Mouse (Mus musculus): ENCODE data around the gene Tro.

Tro gene

DNA sequence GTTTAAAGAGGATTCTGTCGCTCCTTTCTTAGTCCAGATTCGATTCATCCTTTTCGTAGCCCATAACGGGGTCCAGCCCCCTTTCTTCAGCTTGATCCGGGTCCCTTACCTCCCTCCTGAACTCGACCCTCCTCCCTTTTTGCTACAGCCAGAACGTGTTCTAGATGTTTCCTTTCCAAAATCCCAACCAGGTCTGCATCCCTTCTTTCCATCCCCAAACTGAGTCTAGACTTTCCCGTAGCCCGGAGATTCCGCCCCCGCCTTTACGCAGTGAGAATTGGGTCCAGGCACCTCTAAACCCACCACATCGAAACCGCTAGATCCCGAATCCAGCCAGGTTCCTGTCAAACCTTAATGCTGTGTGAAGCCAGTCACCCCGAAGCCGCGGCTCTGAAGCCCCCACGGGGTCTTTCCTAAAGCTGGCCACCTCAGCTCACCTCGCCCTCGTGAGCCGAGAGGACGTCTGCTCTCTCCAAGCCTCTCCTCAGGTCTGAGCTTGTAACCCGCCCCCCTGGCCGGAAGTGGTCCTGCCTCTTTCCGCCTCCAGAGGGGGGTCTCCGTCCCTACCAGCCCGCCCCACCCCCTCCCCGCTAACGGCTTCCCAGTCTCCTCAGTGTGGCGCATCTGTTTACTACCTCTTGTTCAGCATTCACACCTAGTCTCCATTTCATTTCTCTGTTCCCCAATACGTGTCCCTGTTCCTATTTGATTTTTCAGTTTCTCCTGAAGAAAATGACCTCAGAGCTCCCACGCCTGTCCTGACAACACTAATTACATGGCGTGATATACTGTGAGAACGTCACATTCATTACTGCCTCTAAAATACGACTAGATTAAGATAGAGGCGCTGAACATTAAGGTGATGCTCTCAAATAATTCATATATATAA is at the start of gene Tro:
TSS of gene Tro (minus strand) at position 676 of the 889 bp plus-strand sequence.
- DNase-seq (ENCODE audit: low read depth, low spot score) = peak; percentile 69

GRCm38 (mm10) chrX:150677505-150677904 is 20.1 kb upstream of the Tro start:
- DNase-seq (ENCODE audit: low read depth, low spot score) = peak; percentile 57

DNA sequence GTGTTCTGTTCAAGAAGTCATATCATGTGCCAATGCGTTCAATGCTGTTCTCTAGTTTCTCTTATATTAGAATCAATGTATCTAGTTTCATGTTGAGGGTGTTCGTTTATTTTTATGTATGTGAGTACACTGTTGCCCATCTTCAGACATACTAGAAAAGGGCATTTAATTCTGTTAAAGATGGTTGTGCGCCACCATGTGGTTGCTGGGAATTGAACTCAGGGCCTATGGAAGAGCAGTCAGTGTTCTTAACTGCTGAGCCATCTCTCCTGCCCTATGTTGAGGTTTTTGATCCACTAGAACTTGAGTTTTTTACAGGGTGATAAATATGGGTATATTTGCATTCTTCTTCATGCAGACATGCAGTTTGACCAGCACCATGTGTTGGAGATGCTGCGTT is 5.4 kb upstream of the Tro start:
- no peak for DNase-seq (ENCODE audit: low read depth, low spot score)

DNA sequence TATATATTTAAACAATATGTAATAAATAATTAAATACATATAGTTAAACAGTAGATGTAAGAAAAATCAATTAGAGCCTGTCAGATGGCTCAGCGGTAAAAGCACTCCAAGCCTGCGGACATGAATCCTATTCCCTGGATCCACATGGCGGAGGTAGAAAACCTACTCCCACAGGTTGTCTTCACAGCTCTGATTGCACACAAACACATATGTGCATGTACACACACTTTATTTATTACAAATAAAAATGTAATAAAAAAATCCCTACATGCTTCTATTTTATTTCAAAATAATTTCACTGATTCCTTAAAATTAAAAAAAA is 375 bp upstream of the Tro start:
- no peak for DNase-seq (ENCODE audit: low read depth, low spot score)

- peak; percentile 31 for DNase-seq (ENCODE audit: low read depth, low spot score)
Observed at GRCm38 (mm10) chrX:150656122-150656907, 1.1 kb downstream of the Tro start.

- DNase-seq (ENCODE audit: low read depth, low spot score) = no peak
Observed at GRCm38 (mm10) chrX:150636421-150636820, 21.0 kb downstream of the Tro start.

GRCm38 (mm10) chrX:150598882-150599281 is 58.5 kb downstream of the Tro start:
- DNase-seq (ENCODE audit: low read depth, low spot score) = no peak

Data from ZHBTc4 (cell line).